Mouse (Mus musculus): ENCODE measurements at regions not wholly inside any gene's neighbourhood (a gene's known extent, or its start where the extent isn't known, plus 50 kb on each side); places are given as distances from the start of the nearest gene placed in this dataset.

GRCm38 (mm10) chr2:168359200-168359599 lies 77.7 kb upstream of the Kcng1 start:
- TF ChIP-seq CTCF (IDR thresholded peaks at IDR 0.05; ENCODE audit: extremely low read depth, insufficient read depth, insufficient read length, insufficient replicate concordance) = no peak
- TF ChIP-seq POLR2A (IDR thresholded peaks at IDR 0.05; ENCODE audit: low read depth, low read length) = no peak

DNA sequence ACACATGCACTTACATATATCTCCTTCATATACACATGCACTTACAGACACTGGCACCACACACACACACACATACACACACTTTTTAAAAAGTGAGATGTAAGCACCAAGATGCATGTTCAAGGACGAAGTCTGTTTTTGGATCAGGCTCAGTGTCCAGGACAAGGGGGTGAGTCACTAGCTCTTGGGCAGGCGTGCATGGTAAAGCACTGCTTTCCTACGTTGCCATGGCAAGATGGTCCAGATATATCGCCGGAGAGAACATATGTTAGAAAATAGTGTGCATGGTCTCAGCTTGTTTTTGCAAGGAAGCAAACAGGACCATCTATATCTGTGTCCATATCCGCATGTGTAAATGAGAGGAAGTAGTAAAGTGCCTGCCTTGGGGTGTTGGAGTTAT lies 77.0 kb upstream of the Kcng1 start:
- Histone ChIP-seq H3K36me3 (ENCODE audit: control insufficient read depth, insufficient read depth, low read length) (no peaks in the 10 kb centered on the region), H3K4me1 (ENCODE audit: control insufficient read depth, insufficient read depth, insufficient read length) (no peaks in the 10 kb centered on the region), H3K4me3 (ENCODE audit: extremely low read depth, insufficient read depth, insufficient read length) (no peak overlapping the region), H3K27me3 (ENCODE audit: control insufficient read depth, insufficient read depth, low read length) (no peaks in the 10 kb centered on the region), H3K27ac (ENCODE audit: insufficient read depth, low read length) (no peak overlapping the region)
- TF ChIP-seq CTCF (IDR thresholded peaks at IDR 0.05; ENCODE audit: extremely low read depth, insufficient read depth, insufficient read length, insufficient replicate concordance) (no peak), POLR2A (IDR thresholded peaks at IDR 0.05; ENCODE audit: low read depth, low read length) (no peak)
- DNase-seq (ENCODE audit: low read depth in 1 of 2, low spot score in 2 of 2) = no peak
- WGBS = 58% methylated on average over 6 of the region's 6 CpGs

More at GRCm38 (mm10) chr2:168359200-168359599, 77.7 kb upstream of the Kcng1 start:
- no peak for DNase-seq (ENCODE audit: low read depth in 1 of 2, low spot score in 2 of 2)
- no peak overlapping the region for H3K4me3 ChIP-seq (ENCODE audit: extremely low read depth, insufficient read depth, insufficient read length)
- H3K27ac ChIP-seq (ENCODE audit: insufficient read depth, low read length) = no peak overlapping the region
- no peaks in the 10 kb centered on the region for H3K4me1 ChIP-seq (ENCODE audit: control insufficient read depth, insufficient read depth, insufficient read length)
- WGBS = 22% methylated on average over 8 of the region's 8 CpGs
- H3K27me3 ChIP-seq (ENCODE audit: control insufficient read depth, insufficient read depth, low read length) = no peaks in the 10 kb centered on the region
- no peaks in the 10 kb centered on the region for H3K36me3 ChIP-seq (ENCODE audit: control insufficient read depth, insufficient read depth, low read length)

GRCm38 (mm10) chr2:168357815-168358214 lies 76.3 kb upstream of the Kcng1 start:
- Histone ChIP-seq H3K4me1 (ENCODE audit: control insufficient read depth, insufficient read depth, insufficient read length) (no peaks in the 10 kb centered on the region), H3K27me3 (ENCODE audit: control insufficient read depth, insufficient read depth, low read length) (no peaks in the 10 kb centered on the region), H3K27ac (ENCODE audit: insufficient read depth, low read length) (no peak overlapping the region), H3K36me3 (ENCODE audit: control insufficient read depth, insufficient read depth, low read length) (no peaks in the 10 kb centered on the region), H3K4me3 (ENCODE audit: extremely low read depth, insufficient read depth, insufficient read length) (no peak overlapping the region)
- TF ChIP-seq CTCF (IDR thresholded peaks at IDR 0.05; ENCODE audit: extremely low read depth, insufficient read depth, insufficient read length, insufficient replicate concordance) (no peak), POLR2A (IDR thresholded peaks at IDR 0.05; ENCODE audit: low read depth, low read length) (no peak)
- DNase-seq (ENCODE audit: low read depth in 1 of 2, low spot score in 2 of 2) = no peak
- WGBS = 86% methylated on average over 6 of the region's 6 CpGs

DNA sequence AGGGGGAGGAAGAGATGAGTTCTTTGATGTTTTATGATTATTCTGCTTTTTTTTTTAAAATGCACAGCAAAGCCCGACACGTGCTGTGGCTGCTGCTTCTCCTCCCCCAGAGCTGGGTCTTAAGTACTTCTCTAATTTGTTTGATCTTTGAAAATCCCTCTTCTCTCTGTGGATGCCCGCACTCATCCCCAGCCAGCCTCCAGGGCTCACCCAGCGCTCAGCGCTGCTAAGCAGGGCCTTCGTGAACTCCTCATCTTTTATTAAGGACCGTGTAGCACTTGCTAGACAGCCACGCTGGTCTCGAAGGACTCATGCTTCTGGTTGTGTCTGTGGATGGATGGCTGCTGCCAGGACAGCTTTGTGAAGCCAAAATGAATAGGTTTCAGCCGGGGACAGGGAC lies 72.9 kb upstream of the Kcng1 start:
- no peak for TF ChIP-seq CTCF (IDR thresholded peaks at IDR 0.05; ENCODE audit: extremely low read depth, insufficient read depth, insufficient read length, insufficient replicate concordance)
- no peak for TF ChIP-seq POLR2A (IDR thresholded peaks at IDR 0.05; ENCODE audit: low read depth, low read length)
- 22% methylated on average over 10 of the region's 10 CpGs for WGBS
- no peaks in the 10 kb centered on the region for H3K27me3 ChIP-seq (ENCODE audit: control insufficient read depth, insufficient read depth, low read length)

GRCm38 (mm10) chr2:168352626-168353025 lies 71.1 kb upstream of the Kcng1 start:
- DNase-seq (ENCODE audit: low read depth in 1 of 2, low spot score in 2 of 2) = no peak
- Histone ChIP-seq H3K36me3 (ENCODE audit: control insufficient read depth, insufficient read depth, low read length) (no peaks in the 10 kb centered on the region), H3K27ac (ENCODE audit: insufficient read depth, low read length) (no peak overlapping the region), H3K4me3 (ENCODE audit: extremely low read depth, insufficient read depth, insufficient read length) (no peak overlapping the region), H3K27me3 (ENCODE audit: control insufficient read depth, insufficient read depth, low read length) (no peaks in the 10 kb centered on the region), H3K4me1 (ENCODE audit: control insufficient read depth, insufficient read depth, insufficient read length) (no peaks in the 10 kb centered on the region)
- 22% methylated on average over 5 of the region's 5 CpGs for WGBS
- TF ChIP-seq CTCF (IDR thresholded peaks at IDR 0.05; ENCODE audit: extremely low read depth, insufficient read depth, insufficient read length, insufficient replicate concordance) = no peak
- no peak for TF ChIP-seq POLR2A (IDR thresholded peaks at IDR 0.05; ENCODE audit: low read depth, low read length)

More for the DNA sequence above, 72.9 kb upstream of the Kcng1 start:
- H3K36me3 ChIP-seq (ENCODE audit: control insufficient read depth, insufficient read depth, low read length) = no peaks in the 10 kb centered on the region
- H3K4me3 ChIP-seq (ENCODE audit: extremely low read depth, insufficient read depth, insufficient read length) = no peak overlapping the region
- no peak for DNase-seq (ENCODE audit: low read depth in 1 of 2, low spot score in 2 of 2)
- no peak overlapping the region for H3K27ac ChIP-seq (ENCODE audit: insufficient read depth, low read length)
- H3K4me1 ChIP-seq (ENCODE audit: control insufficient read depth, insufficient read depth, insufficient read length) = no peaks in the 10 kb centered on the region

- TF ChIP-seq POLR2A (IDR thresholded peaks at IDR 0.05; ENCODE audit: low read depth, low read length) = no peak
- TF ChIP-seq CTCF (IDR thresholded peaks at IDR 0.05; ENCODE audit: extremely low read depth, insufficient read depth, insufficient read length, insufficient replicate concordance) = no peak
- H3K4me1 ChIP-seq (ENCODE audit: control insufficient read depth, insufficient read depth, insufficient read length) = no peaks in the 10 kb centered on the region
- WGBS = 8% methylated on average over 3 of the region's 3 CpGs
- H3K27me3 ChIP-seq (ENCODE audit: control insufficient read depth, insufficient read depth, low read length) = no peaks in the 10 kb centered on the region
- no peak for DNase-seq (ENCODE audit: low read depth in 1 of 2, low spot score in 2 of 2)
- H3K4me3 ChIP-seq (ENCODE audit: extremely low read depth, insufficient read depth, insufficient read length) = no peak overlapping the region
- H3K27ac ChIP-seq (ENCODE audit: insufficient read depth, low read length) = no peak overlapping the region
- no peaks in the 10 kb centered on the region for H3K36me3 ChIP-seq (ENCODE audit: control insufficient read depth, insufficient read depth, low read length)
These were observed 70.7 kb upstream of the Kcng1 start for GRCm38 (mm10) chr2:168352194-168352593.

DNA sequence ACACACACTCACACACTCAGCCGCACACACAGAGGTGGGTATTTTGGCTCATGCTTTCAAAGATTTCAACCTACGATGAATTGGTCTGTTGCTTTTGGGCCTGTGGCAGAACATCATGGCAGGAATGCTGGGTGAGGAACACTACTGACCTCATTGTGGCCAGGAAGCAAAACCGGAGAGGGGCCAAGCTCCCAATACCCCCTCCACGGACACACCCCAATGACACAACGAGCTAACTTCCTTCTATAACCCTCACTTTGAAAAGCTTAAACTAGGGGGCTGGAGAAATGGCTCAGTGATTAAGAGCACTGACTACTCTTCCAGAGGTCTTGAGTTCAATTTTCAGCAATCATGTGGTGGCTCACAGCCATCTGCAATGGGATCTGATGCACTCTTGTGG lies 63.8 kb upstream of the Kcng1 start:
- no peaks in the 10 kb centered on the region for H3K27me3 ChIP-seq (ENCODE audit: control insufficient read depth, insufficient read depth, low read length)
- no peaks in the 10 kb centered on the region for H3K36me3 ChIP-seq (ENCODE audit: control insufficient read depth, insufficient read depth, low read length)
- H3K27ac ChIP-seq (ENCODE audit: insufficient read depth, low read length) = no peak overlapping the region
- TF ChIP-seq CTCF (IDR thresholded peaks at IDR 0.05; ENCODE audit: extremely low read depth, insufficient read depth, insufficient read length, insufficient replicate concordance) (no peak), POLR2A (IDR thresholded peaks at IDR 0.05; ENCODE audit: low read depth, low read length) (no peak)
- no peak overlapping the region for H3K4me3 ChIP-seq (ENCODE audit: extremely low read depth, insufficient read depth, insufficient read length)
- DNase-seq (ENCODE audit: low read depth in 1 of 2, low spot score in 2 of 2) = no peak
- 42% methylated on average over 5 of the region's 5 CpGs for WGBS
- 0 out of 2 replicates have a peak, but pooled peaks cover 5% of the 10 kb centered on the region for H3K4me1 ChIP-seq (ENCODE audit: control insufficient read depth, insufficient read depth, insufficient read length)
